Comparison of ENCODE assay signal across 1 mouse cellular context in the genomic region with DNA sequence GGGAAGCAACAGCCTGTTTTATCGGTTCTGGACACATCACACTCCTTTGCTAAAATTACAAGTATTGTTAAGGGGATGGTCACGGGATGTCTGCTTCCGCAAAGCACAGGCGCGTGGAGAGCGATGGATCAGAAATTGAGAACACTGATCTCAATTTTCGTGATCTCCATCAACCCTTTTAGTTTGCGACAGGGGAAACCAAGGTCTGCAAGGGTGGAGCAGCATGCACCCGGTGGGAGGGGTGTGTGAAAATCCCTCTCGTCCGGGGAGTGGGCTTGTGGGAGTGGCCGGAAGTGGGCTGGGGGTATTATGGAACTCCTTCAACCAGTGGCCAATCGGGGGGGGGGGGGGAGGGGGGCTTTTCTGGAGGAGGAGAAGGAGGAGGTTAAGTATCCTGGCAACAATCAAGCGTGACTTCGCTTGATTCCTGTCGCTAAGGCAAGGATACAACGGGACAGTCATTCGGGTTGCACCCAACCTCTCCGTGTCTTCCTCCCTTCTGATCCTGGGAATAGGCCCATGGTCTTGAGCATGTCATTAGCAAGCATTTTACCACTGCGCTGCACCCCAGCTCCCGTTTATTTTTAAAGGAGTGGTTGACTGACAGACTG.
TF ChIP-seq lines count a peak whose summit lies in the region.

No protein-coding gene starts in this region.

TF ChIP-seq in MEL, 35 proteins besides CTCF, POLR2A, EP300 and RAD21 (continued from another document):
- TF ChIP-seq TBP (IDR thresholded peaks at IDR 0.05; ENCODE audit: low read depth, low read length) (no peak), TCF12 (IDR thresholded peaks at IDR 0.05; ENCODE audit: low read depth, low read length) (no peak), UBTF (IDR thresholded peaks at IDR 0.05; ENCODE audit: borderline replicate concordance, insufficient read depth, low read depth, low read length) (no peak), MYB (IDR thresholded peaks at IDR 0.05; ENCODE audit: low read depth, low read length) (no peak), RCOR1 (IDR thresholded peaks at IDR 0.05; ENCODE audit: low read depth, low read length) (no peak; the same call in 1 of the 2 replicates), NELFE (IDR thresholded peaks at IDR 0.05; ENCODE audit: low read depth, low read length) (peak; percentile 20; the same call in 1 of the 2 replicates), USF2 (IDR thresholded peaks at IDR 0.05; ENCODE audit: borderline replicate concordance in 1 of 2, insufficient read depth in 1 of 2, low read depth in 1 of 2, low read length in 2 of 2) (no peak), CHD2 (IDR thresholded peaks at IDR 0.05; ENCODE audit: low read length) (no peak), ZC3H11A (IDR thresholded peaks at IDR 0.05; ENCODE audit: low read depth, low read length) (no peak), SIN3A (IDR thresholded peaks at IDR 0.05; ENCODE audit: low read length) (peak; percentile 39; the same call in 1 of the 2 replicates), MAZ (IDR thresholded peaks at IDR 0.05; ENCODE audit: low read depth, low read length) (peak; percentile 57; the same call in 1 of the 2 replicates), MYC (IDR thresholded peaks at IDR 0.05; ENCODE audit: low read depth, low read length) (0 out of 2 replicates have a peak, but pooled peaks have one; percentile 41), KAT2A (conservative IDR thresholded peaks at IDR 0.05; ENCODE audit: low read depth, low read length) (no peak), ZKSCAN1 (IDR thresholded peaks at IDR 0.05; ENCODE audit: low read depth, low read length) (no peak), ELF1 (IDR thresholded peaks at IDR 0.05; ENCODE audit: low read depth, low read length) (no peak), SMC3 (IDR thresholded peaks at IDR 0.05; ENCODE audit: low read depth, low read length) (no peak), ZNF384 (IDR thresholded peaks at IDR 0.05; ENCODE audit: low read depth, low read length) (no peak), BHLHE40 (IDR thresholded peaks at IDR 0.05; ENCODE audit: borderline replicate concordance, low read depth, low read length) (no peak), MXI1 (IDR thresholded peaks at IDR 0.05; ENCODE audit: low read depth, low read length) (peak; percentile 56), HCFC1 (IDR thresholded peaks at IDR 0.05; ENCODE audit: low read depth, low read length) (no peak), MEF2A (IDR thresholded peaks at IDR 0.05; ENCODE audit: extremely low read depth, insufficient replicate concordance, low read depth, low read length, poor library complexity, severe bottlenecking) (no peak)
